Mouse (Mus musculus) stomach, postnatal 0 days (tissue): ENCODE measurements at regions not wholly inside any gene's neighbourhood (a gene's known extent, or its start where the extent isn't known, plus 50 kb on each side); places are given as distances from the start of the nearest gene placed in this dataset.

Experiments used
- CTCF ChIP-seq: IDR thresholded peaks from 2 replicates; pipeline ENCODE4 v1.5.1; 2016; ENCODE audit warnings: antibody characterized with exemption, low read depth, mild to moderate bottlenecking, moderate library complexity
- EP300 ChIP-seq: optimal IDR thresholded peaks from 2 replicates; pipeline ENCODE3; 2016; ENCODE audit warnings: antibody characterized with exemption

GRCm38 (mm10) chr16:42431529-42431928 is 91.1 kb upstream of the Gap43 start:
- TF ChIP-seq CTCF (no peak), EP300 (no peak)
